Comparison of ENCODE assay signal across 8 mouse cellular contexts in genomic region chr4:136248464-136249331, GRCm38 (mm10). TPM values are rescaled to one million over a fixed set of nuclear protein-coding genes. Genes with fewer than 3 reads are reported as not detected.
DNase-seq lines count a peak whose midpoint lies in the region; ATAC-seq and TF ChIP-seq lines count a peak whose summit lies in the region.

No protein-coding gene starts in this region.

- no peak for TF ChIP-seq CTCF in spleen, adult 2 months (IDR thresholded peaks at IDR 0.05; ENCODE audit: extremely low read depth, insufficient read depth, insufficient read length, insufficient replicate concordance)

- no peak for DNase-seq in spleen, adult 2 months (ENCODE audit: low read depth in 1 of 2, low spot score in 2 of 2)
- DNase-seq in spleen, postnatal 10 days (ENCODE audit: low spot score in 2 of 2): no peak
- peak; percentile 65 for DNase-seq in gastrocnemius, postnatal 10 days
- peak; percentile 69 for DNase-seq in kidney, postnatal 10 days
- DNase-seq in cerebellum, postnatal 25 days: no peak
- no peak for DNase-seq in cerebellum, adult 9-10 months
- no peak for DNase-seq in right cerebral cortex, adult 18-20 months

- peaks cover 8% of the 10 kb centered on the region for H3K4me1 ChIP-seq in spleen, adult 2 months (ENCODE audit: control insufficient read depth, insufficient read depth, insufficient read length)
- peaks cover 32% of the 10 kb centered on the region for H3K4me1 ChIP-seq in midbrain, embryonic 15.5 days

- ATAC-seq in midbrain, embryonic 15.5 days (replicated peaks): no peak

- no peaks in the 10 kb centered on the region for H3K36me3 ChIP-seq in spleen, adult 2 months (ENCODE audit: control insufficient read depth, insufficient read depth, low read length)
- no peaks in the 10 kb centered on the region for H3K36me3 ChIP-seq in midbrain, embryonic 15.5 days (replicated peaks)

- H3K4me3 ChIP-seq in spleen, adult 2 months (ENCODE audit: extremely low read depth, insufficient read depth, insufficient read length): peak overlapping the region; percentile 37; the same call in 1 of the 2 replicates
- peak overlapping the region; percentile 30 for H3K4me3 ChIP-seq in midbrain, embryonic 15.5 days

- H3K4me2 ChIP-seq in midbrain, embryonic 15.5 days: peak overlapping the region; percentile 53

- no peak for TF ChIP-seq POLR2A in spleen, adult 2 months (IDR thresholded peaks at IDR 0.05; ENCODE audit: low read depth, low read length)

- WGBS in spleen, adult 2 months: 6% methylated on average over 36 of the region's 37 CpGs
- 2% methylated on average over 36 of the region's 37 CpGs for WGBS in midbrain, embryonic 15.5 days

- H3K27me3 ChIP-seq in spleen, adult 2 months (ENCODE audit: control insufficient read depth, insufficient read depth, low read length): peaks cover 27% of the 10 kb centered on the region
- H3K27me3 ChIP-seq in midbrain, embryonic 15.5 days (replicated peaks): peaks cover 54% of the 10 kb centered on the region

- H3K9ac ChIP-seq in midbrain, embryonic 15.5 days: no peak overlapping the region

- no peaks in the 10 kb centered on the region for H3K9me3 ChIP-seq in midbrain, embryonic 15.5 days

- no peak overlapping the region for H3K27ac ChIP-seq in spleen, adult 2 months (ENCODE audit: insufficient read depth, low read length)
- no peak overlapping the region for H3K27ac ChIP-seq in midbrain, embryonic 15.5 days

RNA-seq across cellular contexts. Expression of gene Tcea3, which starts 1.2 kb away (rescaled TPM):
- polyA plus RNA-seq in spleen, adult 2 months (2012; rRNA removed): 0.88 and 1.4 TPM in 2 replicates
- 100 to 1,000 TPM; 199 to 247 TPM for total RNA-seq in gastrocnemius, postnatal 10 days (2021)
- 1.4 and 1.8 TPM in 2 replicates for polyA plus RNA-seq in midbrain, embryonic 15.5 days (2015; fragmentation: Nextera tagmentation; extraction: Ambion mirVana)

RNA-seq across cellular contexts. Expression of gene Zfp46, which starts 35.8 kb away (rescaled TPM):
- polyA plus RNA-seq in spleen, adult 2 months (2012; rRNA removed): 8.4 and 12.7 TPM in 2 replicates
- total RNA-seq in gastrocnemius, postnatal 10 days (2021): 10 to 100 TPM; 44.5 to 48.7 TPM
- 42.8 and 43.2 TPM in 2 replicates for polyA plus RNA-seq in midbrain, embryonic 15.5 days (2015; fragmentation: Nextera tagmentation; extraction: Ambion mirVana)

RNA-seq across cellular contexts. Expression of gene Asap3, which starts 42.5 kb away (rescaled TPM):
- polyA plus RNA-seq in spleen, adult 2 months (2012; rRNA removed): 1.9 and 2.5 TPM in 2 replicates
- total RNA-seq in gastrocnemius, postnatal 10 days (2021): 10 to 100 TPM in 1 of 2 experiments, 1 to 10 TPM in 1; 7.2 to 10.1 TPM
- polyA plus RNA-seq in midbrain, embryonic 15.5 days (2015; fragmentation: Nextera tagmentation; extraction: Ambion mirVana): 5.1 and 5.2 TPM in 2 replicates

Comparison
In these comparisons a context has a peak if more than half of its experiments do, and no peak if none do; other contexts are left out.
1. DNase-seq: peak in gastrocnemius, postnatal 10 days (single experiment) and kidney, postnatal 10 days (single experiment); none in spleen, adult 2 months (0 of 2), spleen, postnatal 10 days (0 of 2), cerebellum, postnatal 25 days (0 of 2), cerebellum, adult 9-10 months (single experiment) and right cerebral cortex, adult 18-20 months (single experiment).